11 mouse cellular contexts compared by ENCODE assay signal in genomic region chr4:46041761-46042504, GRCm38 (mm10). TPM values are rescaled to one million over a fixed set of nuclear protein-coding genes. Genes with fewer than 3 reads are reported as not detected.
DNase-seq lines count a peak whose midpoint lies in the region; ATAC-seq and TF ChIP-seq lines count a peak whose summit lies in the region.
"Had no signal": no experiment of that assay in that cellular context is flagged by ENCODE, and none has a peak within 500 bp of the region (broad histone marks: within the 10 kb centered on the region; RNA-seq: fewer than 3 reads in every experiment).

No protein-coding gene starts in this region.

- H3K4me2 ChIP-seq in heart, embryonic 14.5 days (ENCODE audit: low read length), result peak overlapping the region; percentile 77
- H3K4me2 ChIP-seq in limb, embryonic 13.5 days (replicated peaks), result 0 out of 2 replicates have a peak overlapping the region, but pooled peaks have one; percentile 9

- CTCF ChIA-PET in Patski (lab: Charles Lee), result interaction anchor here (0.8 to 1.6 kb wide), 4 partner anchors 9 to 85 kb away, joined by 3 to 4 read pairs (median 3); partner anchors contain the start of gene Tdrd7

- TF ChIP-seq CTCF in G1E (IDR thresholded peaks at IDR 0.05; ENCODE audit: low read depth, low read length) (no peak), Patski (IDR thresholded peaks at IDR 0.05) (no peak)

- in situ Hi-C loops in Patski (cut with MboI; ENCODE audit: low pct_unique_long_range_greater_than_20kb), result no loop called here

- H3K36me3 ChIP-seq in heart, embryonic 14.5 days (ENCODE audit: control insufficient read depth, insufficient read depth, low read length), result peaks cover 15% of the 10 kb centered on the region
- H3K36me3 ChIP-seq in G1E (replicated peaks), result no peaks in the 10 kb centered on the region
- no peaks in the 10 kb centered on the region for H3K36me3 ChIP-seq in limb, embryonic 13.5 days

- DNase-seq in heart, postnatal 25 days (ENCODE audit: low spot score), result no peak
- DNase-seq in G1E (ENCODE audit: low spot score) (no peak), Patski (ENCODE audit: low read depth, low spot score) (no peak)
- no peak for DNase-seq in right cerebral cortex, adult 2 months (ENCODE audit: low spot score in 2 of 2)
- no peak for DNase-seq in B cell, adult 2 months
- DNase-seq: cerebellum, adult 9-10 months; lung, postnatal 4 days had no signal

- intact Hi-C loops in heart, postnatal 25 days (cut with DNase I), result no loop called here

- 2% methylated on average over 7 of the region's 7 CpGs for WGBS in heart, embryonic 14.5 days
- WGBS in limb, embryonic 13.5 days, result 27% methylated on average over 7 of the region's 7 CpGs

- no peaks in the 10 kb centered on the region for H3K9me3 ChIP-seq in heart, embryonic 14.5 days (ENCODE audit: control insufficient read depth, low read length)
- H3K9me3 ChIP-seq in G1E (replicated peaks), result no peaks in the 10 kb centered on the region
- H3K9me3 ChIP-seq in limb, embryonic 13.5 days, result no peaks in the 10 kb centered on the region

- H3K27ac ChIP-seq in heart, embryonic 14.5 days (replicated peaks in 1 of 2; ENCODE audit: control insufficient read depth in 1 of 2, insufficient read depth in 1 of 2, low read depth in 2 of 2, low read length in 2 of 2), result peak overlapping the region; percentile 92 to 99
- H3K27ac ChIP-seq in limb, embryonic 13.5 days, result no peak overlapping the region; the same call in 1 of the 2 replicates

- peaks cover 32 to 55% of the 10 kb centered on the region in 2 experiments for H3K4me1 ChIP-seq in heart, embryonic 14.5 days (ENCODE audit: control insufficient read depth in 2 of 2, insufficient read depth in 2 of 2, low read length in 2 of 2)
- H3K4me1 ChIP-seq in G1E (ENCODE audit: insufficient read depth, low read depth, low read length), result peaks cover 52% of the 10 kb centered on the region
- peaks cover 24% of the 10 kb centered on the region for H3K4me1 ChIP-seq in limb, embryonic 13.5 days

- H3K27me3 ChIP-seq in heart, embryonic 14.5 days (ENCODE audit: control insufficient read depth, insufficient read depth, low read length), result no peaks in the 10 kb centered on the region
- H3K27me3 ChIP-seq in G1E (ENCODE audit: insufficient read depth, low read length), result peaks cover 30% of the 10 kb centered on the region
- H3K27me3 ChIP-seq in Patski, result peaks cover 7% of the 10 kb centered on the region
- peaks cover 62% of the 10 kb centered on the region for H3K27me3 ChIP-seq in limb, embryonic 13.5 days

- peak overlapping the region; percentile 53 to 87 for H3K4me3 ChIP-seq in heart, embryonic 14.5 days (ENCODE audit: control insufficient read depth in 1 of 2, insufficient read depth in 1 of 2, low read depth in 1 of 2, low read length in 2 of 2)
- H3K4me3 ChIP-seq in G1E (ENCODE audit: low read depth, low read length), result peak overlapping the region; percentile 73; the same call in 1 of the 2 replicates
- H3K4me3 ChIP-seq in limb, embryonic 13.5 days, result no peak overlapping the region

- peak overlapping the region; percentile 99 for H3K9ac ChIP-seq in heart, embryonic 14.5 days (ENCODE audit: low read length)
- H3K9ac ChIP-seq in limb, embryonic 13.5 days, result no peak overlapping the region

- POLR2A ChIA-PET in Patski (lab: Charles Lee), result no interaction called here

- ATAC-seq in heart, embryonic 14.5 days (ENCODE audit: insufficient number of reproducible peaks, insufficient read depth, low FRiP score, low read depth), result peak; percentile 22; the same call in 1 of the 2 replicates
- ATAC-seq in G1E (ENCODE audit: extremely low read depth, insufficient number of reproducible peaks, low FRiP score, poor library complexity, severe bottlenecking) (no peak), Patski (peak; percentile 66)
- ATAC-seq in limb, embryonic 13.5 days (ENCODE audit: low FRiP score, low read depth), result no peak; the same call in 1 of the 2 replicates
- no peak for ATAC-seq in megakaryocyte progenitor cell, adult 5-6 weeks (replicated peaks; ENCODE audit: poor library complexity)

RNA-seq across cellular contexts. Expression of gene Tmod1, which starts 3.2 kb away (rescaled TPM):
- polyA plus RNA-seq in heart, embryonic 14.5 days (2014; fragmentation: Nextera tagmentation; extraction: Ambion mirVana), result 220 and 230 TPM in 2 replicates
- total RNA-seq in heart, postnatal 25 days (2021), result 100 to 1,000 TPM; 279 to 317 TPM
- total RNA-seq in G1E (2014; fragmentation: Nextera tagmentation) (6.9 and 14.6 TPM in 2 replicates), G1E (2017) (0.99 and 1.1 TPM in 2 replicates)
- polyA plus RNA-seq in G1E (2012) (0.64 and 0.65 TPM in 2 replicates), Patski (2021) (14.7 TPM)
- 9.9 and 10.2 TPM in 2 replicates for polyA plus RNA-seq in limb, embryonic 13.5 days (2015; fragmentation: Nextera tagmentation; extraction: Ambion mirVana)
- 0.07 and 0.10 TPM in 2 replicates for total RNA-seq in megakaryocyte progenitor cell, adult 5-6 weeks (2015)
- total RNA-seq in megakaryocyte progenitor cell, adult 5-6 weeks (2017), result 0.04 and 0.14 TPM in 2 replicates
- total RNA-seq: granulocyte monocyte progenitor cell, adult 5-6 weeks had no signal

Comparison
In these comparisons a context has a peak if more than half of its experiments do, and no peak if none do; other contexts are left out.
1. ATAC-seq: peak in heart, embryonic 14.5 days (single experiment) and Patski (single experiment); none in G1E (single experiment), limb, embryonic 13.5 days (single experiment) and megakaryocyte progenitor cell, adult 5-6 weeks (single experiment).
2. RNA of gene Tmod1, which starts 3.2 kb away (polyA plus RNA-seq): 220 to 230 TPM in heart, embryonic 14.5 days; 14.7 TPM in Patski (single experiment), 9.9 to 10.2 TPM in limb, embryonic 13.5 days and 0.64 to 0.65 TPM in G1E; every median in the first group is over 10 times any median in the second.